In the genomic region with DNA sequence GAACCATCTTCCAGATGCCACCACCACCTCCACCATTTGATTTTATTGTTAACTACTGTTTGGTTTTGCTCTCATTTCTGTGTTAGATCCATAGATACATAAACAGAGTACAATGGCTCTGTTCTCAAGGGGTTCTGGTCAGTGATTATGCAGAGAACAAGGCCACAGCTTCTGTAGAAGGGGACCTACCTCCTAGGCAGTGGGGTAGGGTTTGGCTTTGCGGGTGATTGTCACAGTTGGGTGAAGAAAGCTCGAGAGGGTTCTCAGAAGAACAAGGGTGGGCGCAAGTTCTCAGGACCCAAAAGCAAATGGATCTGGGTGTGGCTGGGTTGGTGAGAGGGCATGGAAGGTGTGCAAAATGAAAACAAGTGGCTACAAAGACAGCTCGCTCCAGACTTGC, we compare ENCODE assay signal across 20 mouse cellular contexts.
DNase-seq lines count a peak whose midpoint lies in the region; ATAC-seq and TF ChIP-seq lines count a peak whose summit lies in the region.
"Had no signal": no experiment of that assay in that cellular context is flagged by ENCODE, and none has a peak within 500 bp of the region (broad histone marks: within the 10 kb centered on the region; RNA-seq: fewer than 3 reads in every experiment).

No protein-coding gene starts in this region.

- ATAC-seq in midbrain, embryonic 11.5 days (ENCODE audit: low FRiP score), result no peak
- ATAC-seq: activated CD4-positive, CD25-positive, alpha-beta regulatory T cell, adult 4 months; CD4-positive, CD25-positive, alpha-beta regulatory T cell, adult 4 months; Patski had no signal

- no peak for TF ChIP-seq POLR2A in testis, adult 2 months (IDR thresholded peaks at IDR 0.05; ENCODE audit: control insufficient read depth, low read depth, low read length)

- no peaks in the 10 kb centered on the region for H3K9me3 ChIP-seq in heart, embryonic 10.5 days
- no peaks in the 10 kb centered on the region for H3K9me3 ChIP-seq in midbrain, embryonic 11.5 days (ENCODE audit: control insufficient read depth, low read length)
- H3K9me3 ChIP-seq in midbrain, embryonic 10.5 days (replicated peaks), result no peaks in the 10 kb centered on the region
- H3K9me3 ChIP-seq: G1E had no signal

- peak; percentile 53 for DNase-seq in heart, embryonic 10.5 days (ENCODE audit: low spot score)
- DNase-seq in heart, adult 8-10 months (ENCODE audit: low spot score), result no peak
- DNase-seq in midbrain, embryonic 11.5 days (ENCODE audit: low spot score, missing footprints), result peak; percentile 64
- no peak for DNase-seq in midbrain, embryonic 10.5 days (ENCODE audit: low spot score)
- no peak for DNase-seq in testis, postnatal 10 days (ENCODE audit: low spot score)
- DNase-seq: adrenal gland, adult 2 months; adrenal gland, adult 8-10 months; adrenal gland, postnatal 10 days; adrenal gland, postnatal 14 days; adrenal gland, postnatal 25 days; adrenal gland, postnatal 36 days; B cell, adult 2 months; cerebellum, adult 11 months; cerebellum, adult 11-12 months; cerebellum, adult 18-20 months had no signal

- no peak overlapping the region for H3K4me3 ChIP-seq in heart, embryonic 10.5 days
- H3K4me3 ChIP-seq in midbrain, embryonic 11.5 days (ENCODE audit: low read depth, low read length), result no peak overlapping the region
- H3K4me3 ChIP-seq in midbrain, embryonic 10.5 days, result no peak overlapping the region
- H3K4me3 ChIP-seq in testis, adult 2 months (ENCODE audit: control insufficient read depth, low read depth, low read length), result peak overlapping the region; percentile 76

- no peak for TF ChIP-seq CTCF in testis, adult 2 months (IDR thresholded peaks at IDR 0.05; ENCODE audit: control insufficient read depth, insufficient read depth, insufficient replicate concordance, low read depth, low read length)

- 76% methylated on average over 4 of the region's 4 CpGs for WGBS in heart, embryonic 10.5 days
- WGBS in midbrain, embryonic 11.5 days, result 86% methylated on average over 4 of the region's 4 CpGs
- WGBS in midbrain, embryonic 10.5 days, result 88% methylated on average over 4 of the region's 4 CpGs

- H3K27ac ChIP-seq in heart, embryonic 10.5 days, result no peak overlapping the region
- no peak overlapping the region for H3K27ac ChIP-seq in midbrain, embryonic 11.5 days (ENCODE audit: low read depth, low read length)
- no peak overlapping the region for H3K27ac ChIP-seq in midbrain, embryonic 10.5 days (replicated peaks)
- no peak overlapping the region for H3K27ac ChIP-seq in testis, adult 2 months (ENCODE audit: control insufficient read depth, insufficient read depth, low read depth, low read length)

- no peaks in the 10 kb centered on the region for H3K36me3 ChIP-seq in heart, embryonic 10.5 days
- no peaks in the 10 kb centered on the region for H3K36me3 ChIP-seq in midbrain, embryonic 11.5 days (ENCODE audit: control insufficient read depth, insufficient read depth, low read length)
- no peaks in the 10 kb centered on the region for H3K36me3 ChIP-seq in midbrain, embryonic 10.5 days
- H3K36me3 ChIP-seq in testis, adult 2 months (ENCODE audit: control insufficient read depth, insufficient read depth, low read length), result no peaks in the 10 kb centered on the region
- H3K36me3 ChIP-seq: G1E had no signal

- peaks cover 7% of the 10 kb centered on the region for H3K4me1 ChIP-seq in heart, embryonic 10.5 days
- no peaks in the 10 kb centered on the region for H3K4me1 ChIP-seq in midbrain, embryonic 11.5 days (ENCODE audit: control insufficient read depth, insufficient read depth, low read length)
- 0 out of 2 replicates have a peak, but pooled peaks cover 2% of the 10 kb centered on the region for H3K4me1 ChIP-seq in midbrain, embryonic 10.5 days
- H3K4me1 ChIP-seq in testis, adult 2 months (ENCODE audit: control insufficient read depth, insufficient read depth, low read length), result no peaks in the 10 kb centered on the region; the same call in 1 of the 2 replicates

- no peak overlapping the region for H3K9ac ChIP-seq in midbrain, embryonic 11.5 days (ENCODE audit: low read length)

- no peaks in the 10 kb centered on the region for H3K27me3 ChIP-seq in heart, embryonic 10.5 days (ENCODE audit: insufficient read depth, poor library complexity, severe bottlenecking)
- no peaks in the 10 kb centered on the region for H3K27me3 ChIP-seq in midbrain, embryonic 11.5 days (ENCODE audit: control insufficient read depth, insufficient read depth, low read length)
- H3K27me3 ChIP-seq in midbrain, embryonic 10.5 days (ENCODE audit: low read depth, poor library complexity, severe bottlenecking), result no peaks in the 10 kb centered on the region
- no peaks in the 10 kb centered on the region for H3K27me3 ChIP-seq in testis, adult 2 months (ENCODE audit: control insufficient read depth, insufficient read depth, low read length)

- H3K4me2 ChIP-seq in midbrain, embryonic 11.5 days, result no peak overlapping the region

Comparison
In these comparisons a context has a peak if more than half of its experiments do, and no peak if none do; other contexts are left out.
1. DNase-seq: peak in heart, embryonic 10.5 days (single experiment) and midbrain, embryonic 11.5 days (single experiment); none in heart, adult 8-10 months (single experiment), midbrain, embryonic 10.5 days (single experiment) and testis, postnatal 10 days (single experiment).